ENCODE assay signal across 8 mouse cellular contexts in genomic region chr17:5752716-5753585, GRCm38 (mm10).
DNase-seq lines count a peak whose midpoint lies in the region; ATAC-seq and TF ChIP-seq lines count a peak whose summit lies in the region.

No protein-coding gene starts in this region.

- no peaks in the 10 kb centered on the region for H3K9me3 ChIP-seq in heart, embryonic 11.5 days (replicated peaks; ENCODE audit: control insufficient read depth, low read length)
- H3K9me3 ChIP-seq in kidney, embryonic 15.5 days (replicated peaks), result no peaks in the 10 kb centered on the region
- H3K9me3 ChIP-seq in midbrain, postnatal 0 days (ENCODE audit: low read length), result no peaks in the 10 kb centered on the region
- H3K9me3 ChIP-seq in stomach, embryonic 15.5 days, result no peaks in the 10 kb centered on the region; the same call in 1 of the 2 replicates

- H3K4me1 ChIP-seq in embryonic fibroblast, embryonic 13.5 days (ENCODE audit: control insufficient read depth, insufficient read depth, low read length), result no peaks in the 10 kb centered on the region
- H3K4me1 ChIP-seq in heart, embryonic 11.5 days (ENCODE audit: control insufficient read depth, insufficient read depth, low read length), result peaks cover 3% of the 10 kb centered on the region
- peaks cover 32% of the 10 kb centered on the region for H3K4me1 ChIP-seq in kidney, embryonic 15.5 days
- H3K4me1 ChIP-seq in midbrain, postnatal 0 days (ENCODE audit: insufficient read depth, low read length), result peaks cover 3% of the 10 kb centered on the region; the same call in 1 of the 2 replicates
- peaks cover 10% of the 10 kb centered on the region for H3K4me1 ChIP-seq in stomach, embryonic 15.5 days

- peak overlapping the region; percentile 58 for H3K9ac ChIP-seq in heart, embryonic 11.5 days (ENCODE audit: low read depth, low read length)
- peak overlapping the region; percentile 49 for H3K9ac ChIP-seq in kidney, embryonic 15.5 days
- 0 out of 2 replicates have a peak overlapping the region, but pooled peaks have one; percentile 20 for H3K9ac ChIP-seq in midbrain, postnatal 0 days (replicated peaks; ENCODE audit: low read length, poor library complexity, severe bottlenecking)
- H3K9ac ChIP-seq in stomach, embryonic 15.5 days, result peak overlapping the region; percentile 23; the same call in 1 of the 2 replicates

- peak; percentile 88 for TF ChIP-seq CTCF in embryonic fibroblast, embryonic 13.5 days (IDR thresholded peaks at IDR 0.05; ENCODE audit: borderline replicate concordance, insufficient read depth, low read length)
- peak; percentile 96 for TF ChIP-seq CTCF in midbrain, postnatal 0 days (IDR thresholded peaks at IDR 0.05)

- peak; percentile 55; the same call in 1 of the 2 replicates for ATAC-seq in heart, embryonic 11.5 days (replicated peaks; ENCODE audit: insufficient number of reproducible peaks, low FRiP score, low TSS enrichment)
- peak; percentile 66 for ATAC-seq in kidney, embryonic 15.5 days (replicated peaks; ENCODE audit: low FRiP score)
- peak; percentile 62 for ATAC-seq in midbrain, postnatal 0 days (ENCODE audit: low FRiP score)
- peak; percentile 36 for ATAC-seq in stomach, embryonic 15.5 days (ENCODE audit: insufficient read depth, low FRiP score, low read depth)

- DNase-seq in CD8-positive naive resting alpha-beta T cell, adult 2 months (ENCODE audit: low read depth in 2 of 2, low spot score in 2 of 2), result peak; percentile 20 to 33
- DNase-seq in brain, embryonic 18.5 days (ENCODE audit: low read depth, low spot score), result peak; percentile 58
- DNase-seq in liver, result peak; percentile 69
- DNase-seq in midbrain, postnatal 0 days (ENCODE audit: low spot score), result peak; percentile 82

- WGBS in heart, embryonic 11.5 days (ENCODE audit: insufficient replicate concordance), result 11% methylated on average over 29 of the region's 29 CpGs
- 11% methylated on average over 29 of the region's 29 CpGs for WGBS in kidney, embryonic 15.5 days
- WGBS in midbrain, postnatal 0 days, result 10% methylated on average over 29 of the region's 29 CpGs
- 9% methylated on average over 29 of the region's 29 CpGs for WGBS in stomach, embryonic 15.5 days

- TF ChIP-seq POLR2A in embryonic fibroblast, embryonic 13.5 days (IDR thresholded peaks at IDR 0.05; ENCODE audit: low read depth, low read length), result peak; percentile 40

- H3K4me2 ChIP-seq in heart, embryonic 11.5 days, result peak overlapping the region; percentile 67
- H3K4me2 ChIP-seq in kidney, embryonic 15.5 days, result peak overlapping the region; percentile 81
- H3K4me2 ChIP-seq in midbrain, postnatal 0 days (ENCODE audit: low read depth, low read length, poor library complexity, severe bottlenecking), result peak overlapping the region; percentile 59
- H3K4me2 ChIP-seq in stomach, embryonic 15.5 days, result peak overlapping the region; percentile 75

- peak overlapping the region; percentile 33 for H3K4me3 ChIP-seq in embryonic fibroblast, embryonic 13.5 days (ENCODE audit: insufficient read depth, low read length)
- H3K4me3 ChIP-seq in heart, embryonic 11.5 days (ENCODE audit: low read depth, low read length), result peak overlapping the region; percentile 41
- H3K4me3 ChIP-seq in kidney, embryonic 15.5 days (replicated peaks), result peak overlapping the region; percentile 46
- peak overlapping the region; percentile 27 for H3K4me3 ChIP-seq in midbrain, postnatal 0 days (ENCODE audit: low read depth, low read length)
- peak overlapping the region; percentile 43 for H3K4me3 ChIP-seq in stomach, embryonic 15.5 days (replicated peaks)

- H3K36me3 ChIP-seq in heart, embryonic 11.5 days (ENCODE audit: control insufficient read depth, insufficient read depth, low read length), result no peaks in the 10 kb centered on the region
- H3K36me3 ChIP-seq in kidney, embryonic 15.5 days, result no peaks in the 10 kb centered on the region
- no peaks in the 10 kb centered on the region for H3K36me3 ChIP-seq in midbrain, postnatal 0 days (ENCODE audit: insufficient read depth, low read length)
- no peaks in the 10 kb centered on the region for H3K36me3 ChIP-seq in stomach, embryonic 15.5 days

- no peak overlapping the region for H3K27ac ChIP-seq in embryonic fibroblast, embryonic 13.5 days (ENCODE audit: insufficient read depth, low read length)
- H3K27ac ChIP-seq in heart, embryonic 11.5 days (ENCODE audit: low read depth, low read length), result no peak overlapping the region
- H3K27ac ChIP-seq in kidney, embryonic 15.5 days, result no peak overlapping the region
- no peak overlapping the region for H3K27ac ChIP-seq in midbrain, postnatal 0 days (ENCODE audit: low read depth, low read length)
- no peak overlapping the region for H3K27ac ChIP-seq in stomach, embryonic 15.5 days

- 0 out of 2 replicates have a peak, but pooled peaks cover 5% of the 10 kb centered on the region for H3K27me3 ChIP-seq in heart, embryonic 11.5 days (ENCODE audit: control insufficient read depth, insufficient read depth, low read length)
- no peaks in the 10 kb centered on the region for H3K27me3 ChIP-seq in kidney, embryonic 15.5 days
- H3K27me3 ChIP-seq in midbrain, postnatal 0 days (ENCODE audit: insufficient read depth, low read length), result no peaks in the 10 kb centered on the region
- H3K27me3 ChIP-seq in stomach, embryonic 15.5 days (replicated peaks), result no peaks in the 10 kb centered on the region

Comparison
In these comparisons a context has a peak if more than half of its experiments do, and no peak if none do; other contexts are left out.
1. DNase-seq: peak in every context shown above with its lines; median percentile 82 in midbrain, postnatal 0 days; 69 in liver; 58 in brain, embryonic 18.5 days; 26 in CD8-positive naive resting alpha-beta T cell, adult 2 months.